Mouse (Mus musculus) limb, embryonic 14.5 days (tissue): ENCODE measurements around the gene Nup188. TPM values are rescaled to one million over a fixed set of nuclear protein-coding genes. Genes with fewer than 3 reads are reported as not detected.

Source experiments
- ATAC-seq: fragments of 200-750 bp; cut with Nextera tagmentation; 2 replicates; pipeline ENCODE4 v1.8.0; 2017; ENCODE audit warnings: low read depth, moderate number of reproducible peaks, moderate TSS enrichment; ENCODE audit not compliant: low FRiP score
- DNase-seq: peaks from one replicate; pipeline ENCODE4 v3.0.0-alpha.2; 2015; ENCODE audit warnings: low spot score
- H3K27ac ChIP-seq: fragments of 300-500 bp; sonication (generic); replicated peaks from 2 replicates; pipeline ENCODE4 v1.5.1; 2014; ENCODE audit warnings: low read depth, mild to moderate bottlenecking, low read length, moderate library complexity, mixed read lengths
- H3K27me3 ChIP-seq: fragments of 300-500 bp; sonication (generic); 2 replicates; pipeline ENCODE4 v1.6.1; 2014; ENCODE audit warnings: low read length, mixed read lengths; ENCODE audit not compliant: control insufficient read depth, insufficient read depth
- H3K36me3 ChIP-seq: fragments of 300-500 bp; sonication (generic); 2 replicates; pipeline ENCODE4 v1.6.1; 2014; ENCODE audit warnings: mild to moderate bottlenecking, low read length, moderate library complexity, mixed read lengths; ENCODE audit not compliant: control insufficient read depth, insufficient read depth
- H3K4me1 ChIP-seq: fragments of 300-500 bp; sonication (generic); 2 replicates; pipeline ENCODE4 v1.6.1; 2014; ENCODE audit warnings: antibody characterized with exemption, low read length, mixed read lengths; ENCODE audit not compliant: control insufficient read depth, insufficient read depth
- H3K4me2 ChIP-seq: fragments of 300-500 bp; sonication (generic); replicated peaks from 2 replicates; pipeline ENCODE4 v1.6.1; 2014; ENCODE audit warnings: low read depth, mild to moderate bottlenecking, low read length, moderate library complexity; ENCODE audit not compliant: severe bottlenecking
- H3K4me3 ChIP-seq: fragments of 300-500 bp; sonication (generic); replicated peaks from 2 replicates; pipeline ENCODE4 v1.5.1; 2014; ENCODE audit warnings: low read length
- H3K9ac ChIP-seq: fragments of 300-500 bp; sonication (generic); 2 replicates; pipeline ENCODE4 v1.6.1; 2014; ENCODE audit warnings: mild to moderate bottlenecking, low read depth, low read length, moderate library complexity; ENCODE audit not compliant: severe bottlenecking
- H3K9me3 ChIP-seq: fragments of 300-500 bp; sonication (generic); 2 replicates; pipeline ENCODE4 v1.6.1; 2016; ENCODE audit warnings: low read length; ENCODE audit not compliant: control insufficient read depth
- POLR2A ChIP-seq: fragments of 200-500 bp; IDR thresholded peaks from 2 replicates; pipeline ENCODE4 v1.8.0; 2012; ENCODE audit warnings: inconsistent platforms, mild to moderate bottlenecking, moderate library complexity, borderline replicate concordance; ENCODE audit not compliant: insufficient read depth, insufficient read length; ENCODE audit errors: extremely low read depth
- WGBS: fragments of 180-500 bp; shearing (Covaris S2); extraction: QIAGEN DNeasy Blood & Tissue Kit; methylation state at CpG from one replicate; pipeline ENCODE4 v1.1.7; 2014; 5-methylcytosine and 5-hydroxymethylcytosine counted together
- polyA plus RNA-seq, 2 experiments: library from polyadenylated mRNA; depleted of rRNA in 1 of 2; stranded (reverse) in 1 of 2; unstranded in 1 of 2; fragments of >200 nt; fragmentation: Nextera tagmentation in 1 of 2; extraction: Ambion mirVana in 1 of 2; gene quantifications; 2 replicates each; pipeline versions ENCODE4 v1.2.1 to v1.2.3; 2012 to 2014

The Nup188 gene
- polyA plus RNA-seq, 2 experiments, result 39.8 to 55.6 TPM

GRCm38 (mm10) chr2:30244595-30245178 is 41.5 kb upstream of the Nup188 start:
- DNase-seq, result no peak
- 0 out of 2 replicates have a peak overlapping the region, but pooled peaks have one; percentile 25 for H3K9ac ChIP-seq
- no peaks in the 10 kb centered on the region; the same call in 1 of the 2 replicates for H3K4me1 ChIP-seq
- no peak for TF ChIP-seq POLR2A
- WGBS, result 63% methylated on average over 7 of the region's 7 CpGs
- peak; percentile 37; the same call in 1 of the 2 replicates for ATAC-seq
- peak overlapping the region; percentile 52; the same call in 1 of the 2 replicates for H3K27ac ChIP-seq
- H3K36me3 ChIP-seq, result peaks cover 70% of the 10 kb centered on the region
- no peak overlapping the region for H3K4me2 ChIP-seq
- no peak overlapping the region for H3K4me3 ChIP-seq
- no peaks in the 10 kb centered on the region for H3K9me3 ChIP-seq
- no peaks in the 10 kb centered on the region for H3K27me3 ChIP-seq

- Histone ChIP-seq H3K9ac (no peak overlapping the region), H3K36me3 (peaks cover 61% of the 10 kb centered on the region), H3K27ac (no peak overlapping the region), H3K4me1 (no peaks in the 10 kb centered on the region; the same call in 1 of the 2 replicates), H3K4me3 (no peak overlapping the region), H3K4me2 (no peak overlapping the region), H3K27me3 (no peaks in the 10 kb centered on the region), H3K9me3 (no peaks in the 10 kb centered on the region)
- DNase-seq, result no peak
- no peak for ATAC-seq
- WGBS, result 90% methylated on average over 5 of the region's 5 CpGs
- TF ChIP-seq POLR2A, result no peak
Observed at GRCm38 (mm10) chr2:30247036-30247435, 39.2 kb upstream of the Nup188 start.

DNA sequence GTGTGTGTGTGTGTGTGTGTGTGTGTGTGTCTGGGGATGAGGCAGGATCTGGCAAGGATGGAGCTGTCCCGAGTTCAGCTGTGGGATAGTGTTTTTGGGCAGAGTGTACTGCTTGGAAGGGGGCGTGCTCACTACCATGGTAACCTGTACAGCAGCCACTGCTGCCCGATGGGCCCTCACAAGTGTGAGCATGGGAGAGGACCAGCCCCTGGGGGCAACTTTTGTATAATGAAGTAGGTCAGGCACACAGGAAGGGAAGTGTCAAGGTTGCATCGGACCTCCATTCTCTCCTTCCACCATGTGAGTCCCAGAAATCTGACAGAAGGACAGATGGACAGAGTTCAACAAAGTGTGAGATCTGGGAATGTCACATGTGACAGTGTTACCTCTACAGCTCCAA is 38.5 kb upstream of the Nup188 start:
- WGBS, result 71% methylated on average over 4 of the region's 4 CpGs
- ATAC-seq, result no peak

DNA sequence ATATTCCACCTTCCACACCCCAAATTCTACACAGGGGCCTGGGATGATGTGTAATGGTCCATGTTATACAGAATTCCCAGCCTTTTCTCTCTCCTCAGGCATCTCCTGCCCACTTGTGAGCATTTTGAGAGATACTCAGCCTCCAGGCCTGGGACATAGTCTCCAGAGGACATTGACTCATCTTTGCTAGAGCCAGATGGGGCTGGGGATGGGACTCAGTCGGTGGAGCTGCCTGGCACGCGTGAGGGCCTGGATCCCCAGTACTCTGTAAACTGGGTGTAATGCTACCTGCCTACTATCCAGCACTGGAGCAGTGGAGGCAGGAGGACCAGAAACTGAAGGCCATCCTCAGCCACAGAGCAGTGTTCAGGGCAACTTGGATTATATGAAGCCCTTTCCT is 37.0 kb upstream of the Nup188 start:
- TF ChIP-seq POLR2A, result no peak
- Histone ChIP-seq H3K4me1 (no peaks in the 10 kb centered on the region), H3K9me3 (no peaks in the 10 kb centered on the region), H3K4me2 (no peak overlapping the region), H3K36me3 (peaks cover 55% of the 10 kb centered on the region), H3K27me3 (no peaks in the 10 kb centered on the region), H3K27ac (no peak overlapping the region), H3K9ac (no peak overlapping the region), H3K4me3 (no peak overlapping the region)
- ATAC-seq, result no peak
- 89% methylated on average over 3 of the region's 3 CpGs for WGBS
- DNase-seq, result no peak

More for the DNA sequence above, 38.5 kb upstream of the Nup188 start:
- Histone ChIP-seq H3K9me3 (no peaks in the 10 kb centered on the region), H3K4me3 (no peak overlapping the region), H3K4me1 (no peaks in the 10 kb centered on the region), H3K27ac (no peak overlapping the region), H3K4me2 (no peak overlapping the region), H3K36me3 (peaks cover 57% of the 10 kb centered on the region), H3K27me3 (no peaks in the 10 kb centered on the region), H3K9ac (no peak overlapping the region)
- no peak for DNase-seq
- no peak for TF ChIP-seq POLR2A

DNA sequence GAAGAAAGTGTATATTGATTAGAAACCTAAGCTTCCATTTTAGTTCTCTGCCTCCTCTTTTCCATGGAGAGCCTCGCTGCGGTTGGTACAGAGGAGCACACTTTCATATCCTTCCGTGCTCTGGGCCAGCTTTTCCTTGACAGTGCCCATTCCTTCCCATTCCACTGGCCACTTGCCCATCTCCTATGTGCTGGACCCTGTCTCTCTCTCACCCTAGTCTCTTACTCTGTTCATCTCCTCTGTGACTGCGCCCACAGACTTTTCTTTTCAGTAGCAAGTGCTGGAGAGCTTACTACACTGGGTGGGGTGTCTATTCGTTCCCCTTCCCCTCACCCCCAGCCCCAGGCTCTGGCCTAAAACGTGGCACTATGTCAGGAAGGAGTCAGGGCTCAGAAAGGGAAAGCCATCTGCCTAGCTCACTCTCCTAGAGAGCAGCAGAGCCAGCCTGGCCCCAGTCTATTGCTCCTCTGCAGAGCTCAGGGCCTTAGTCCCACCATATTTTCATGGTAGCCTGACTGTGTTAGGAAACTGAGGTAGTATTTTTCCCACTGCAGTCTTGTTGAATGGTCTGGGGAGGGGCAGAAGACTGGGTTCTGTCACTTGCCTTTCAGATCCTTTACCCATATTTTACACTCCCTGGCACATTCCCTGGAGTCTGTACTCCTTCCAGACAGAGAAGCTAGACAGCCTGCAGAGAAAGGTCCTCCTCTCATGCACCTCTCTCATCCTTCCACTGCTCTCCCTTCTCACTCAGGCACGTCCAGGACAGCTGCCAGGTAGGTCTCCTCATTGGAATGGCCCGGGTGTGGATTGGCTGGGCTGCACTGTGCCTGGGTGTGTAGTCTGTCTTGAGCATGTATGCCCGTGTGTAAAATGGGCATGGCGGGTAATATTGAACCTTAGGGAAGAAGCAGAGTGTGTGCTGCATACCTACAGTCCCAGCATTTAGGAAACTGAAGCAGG is 35.8 kb upstream of the Nup188 start:
- WGBS, result 85% methylated on average over 10 of the region's 10 CpGs
- no peak overlapping the region for H3K9ac ChIP-seq
- H3K4me3 ChIP-seq, result no peak overlapping the region
- H3K4me2 ChIP-seq, result no peak overlapping the region
- DNase-seq, result no peak
- no peaks in the 10 kb centered on the region for H3K9me3 ChIP-seq
- peaks cover 59% of the 10 kb centered on the region for H3K36me3 ChIP-seq
- no peak for TF ChIP-seq POLR2A
- ATAC-seq, result no peak
- H3K27ac ChIP-seq, result no peak overlapping the region
- no peaks in the 10 kb centered on the region for H3K27me3 ChIP-seq
- no peaks in the 10 kb centered on the region for H3K4me1 ChIP-seq
